Mouse (Mus musculus) ES-Bruce4 (cell line): Measurements from ENCODE around the gene Jak2. TPM values are rescaled to one million over a fixed set of nuclear protein-coding genes. Genes with fewer than 3 reads are reported as not detected.

Source experiments
- H3K27ac ChIP-seq: 2 replicates; pipeline ENCODE4 v1.5.1; 2012; ENCODE audit warnings: low read length, inconsistent platforms; ENCODE audit not compliant: insufficient read depth
- H3K27me3 ChIP-seq: 2 replicates; pipeline ENCODE4 v1.6.1; 2012; ENCODE audit warnings: mild to moderate bottlenecking, low read length, inconsistent platforms; ENCODE audit not compliant: control insufficient read depth, poor library complexity, insufficient read depth, severe bottlenecking
- H3K36me3 ChIP-seq: 2 replicates; pipeline ENCODE4 v1.6.1; 2012; ENCODE audit warnings: inconsistent platforms, mild to moderate bottlenecking, low read length, moderate library complexity; ENCODE audit not compliant: control insufficient read depth, poor library complexity, insufficient read depth, severe bottlenecking
- H3K4me1 ChIP-seq: one replicate; pipeline ENCODE4 v1.8.1; 2011; ENCODE audit warnings: low read length; ENCODE audit not compliant: control insufficient read depth, insufficient read depth
- H3K4me3 ChIP-seq: 2 replicates; pipeline ENCODE4 v1.5.1; 2011; ENCODE audit warnings: low read depth, mild to moderate bottlenecking, low read length
- H3K9ac ChIP-seq: 2 replicates; pipeline ENCODE4 v1.6.1; 2012; ENCODE audit warnings: low read depth, mild to moderate bottlenecking, inconsistent platforms; ENCODE audit not compliant: poor library complexity, severe bottlenecking
- H3K9me3 ChIP-seq: replicated peaks from 2 replicates; pipeline ENCODE4 v1.6.1; 2012; ENCODE audit warnings: mild to moderate bottlenecking, low read length, inconsistent platforms; ENCODE audit not compliant: control insufficient read depth, poor library complexity, insufficient read depth, severe bottlenecking
- CTCF ChIP-seq: IDR thresholded peaks from one replicate; pipeline ENCODE4 v1.8.1; 2011; ENCODE audit warnings: low read depth, low read length
- EP300 ChIP-seq: IDR thresholded peaks from 2 replicates; pipeline ENCODE4 v1.6.1; 2011; ENCODE audit warnings: low read depth, low read length; ENCODE audit not compliant: insufficient read depth
- POLR2A ChIP-seq: IDR thresholded peaks from one replicate; pipeline ENCODE4 v1.8.1; 2011; ENCODE audit warnings: low read length; ENCODE audit not compliant: insufficient read depth
- polyA plus RNA-seq: library from polyadenylated mRNA; stranded (reverse); fragments of >200 nt; gene quantifications from 2 replicates; pipeline ENCODE4 v1.2.4, GENCODE M21; 2011; ENCODE audit warnings: low read depth; ENCODE audit not compliant: missing spikeins, insufficient read depth, insufficient read length

The Jak2 gene
- polyA plus RNA-seq, 1 experiment, result 12.6 TPM

DNA sequence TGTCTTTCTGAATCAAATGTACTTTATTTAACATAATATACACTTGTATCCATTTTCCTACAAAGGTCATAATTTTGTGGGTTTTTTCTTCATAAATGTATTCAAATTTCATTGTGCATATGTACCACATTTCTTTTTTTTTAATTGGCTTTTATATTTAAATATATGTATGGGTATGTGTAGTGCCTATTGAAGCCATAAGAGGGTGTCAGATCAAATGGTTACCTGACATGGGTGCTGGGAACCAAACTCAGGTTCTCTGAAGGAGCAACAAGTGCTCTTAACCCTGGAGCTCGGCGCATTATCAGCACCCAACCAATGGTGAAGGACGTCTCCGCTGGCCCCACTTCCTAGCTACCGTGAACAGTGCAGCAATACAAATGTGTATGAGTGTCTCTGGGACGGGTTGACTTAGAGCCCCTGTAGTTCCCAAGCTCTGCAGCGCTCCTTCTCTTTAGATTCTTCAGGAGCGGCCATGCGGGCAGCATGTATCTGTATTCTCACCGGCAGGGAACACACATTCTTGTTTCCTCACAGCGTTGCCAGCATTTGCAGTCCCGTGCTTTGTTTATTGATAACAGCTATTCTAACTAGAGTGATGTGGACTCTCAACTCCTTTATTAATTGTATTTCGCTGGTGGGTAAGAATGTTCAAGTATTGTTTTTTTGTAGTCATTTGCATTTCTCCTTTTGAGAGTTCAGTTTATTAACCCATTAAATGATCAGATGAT, 75.4 kb downstream of the Jak2 start:
- Histone ChIP-seq H3K27ac (no peak overlapping the region), H3K9ac (no peak overlapping the region), H3K4me1 (no peaks in the 10 kb centered on the region), H3K9me3 (no peaks in the 10 kb centered on the region), H3K27me3 (no peaks in the 10 kb centered on the region), H3K36me3 (no peaks in the 10 kb centered on the region), H3K4me3 (no peak overlapping the region)
- TF ChIP-seq CTCF, result no peak
- TF ChIP-seq EP300, result no peak
- TF ChIP-seq POLR2A, result no peak

DNA sequence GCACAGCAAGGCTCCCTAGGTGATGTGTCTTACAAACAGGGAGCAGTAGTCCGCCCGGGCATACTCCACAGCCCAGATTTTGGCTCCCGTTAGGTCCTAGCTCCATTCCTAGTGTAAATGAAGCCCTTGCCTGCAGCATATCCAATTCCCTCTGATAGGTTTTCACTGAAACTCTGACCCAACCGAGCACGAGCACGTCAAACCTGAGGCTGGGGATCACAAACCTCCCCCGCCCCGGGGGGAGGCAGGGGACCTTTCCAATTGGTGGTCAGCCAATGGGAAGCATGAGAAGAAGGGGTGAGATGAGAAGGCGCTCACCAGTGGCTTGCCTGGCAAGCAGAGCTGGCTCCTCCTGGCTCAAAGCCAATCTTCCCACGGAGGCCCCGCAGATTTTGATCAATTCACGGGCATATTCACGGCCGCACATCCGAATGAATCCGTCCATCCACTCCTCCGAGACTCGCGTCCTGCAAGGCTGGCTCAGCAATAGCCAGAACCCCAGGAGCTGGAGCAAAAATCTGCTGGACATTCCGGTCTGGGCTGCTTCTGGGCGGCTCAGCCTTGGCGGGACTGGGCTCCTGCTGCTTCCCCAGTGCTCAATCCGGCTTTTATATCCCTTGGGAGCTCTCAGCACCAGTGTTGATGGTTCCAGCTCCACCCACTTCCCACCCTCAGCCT, 82.6 kb downstream of the Jak2 start, which contains the start of gene Rln1:
Gene Rln1, minus strand, starts transcription at position 603 of the 678 bp plus-strand sequence.
- Histone ChIP-seq H3K27me3 (no peaks in the 10 kb centered on the region), H3K36me3 (no peaks in the 10 kb centered on the region), H3K9ac (peak within 1 kb of the TSS; percentile 49), H3K4me3 (peak within 1 kb of the TSS; percentile 59), H3K4me1 (no peaks in the 10 kb centered on the region), H3K9me3 (no peaks in the 10 kb centered on the region), H3K27ac (no peak within 1 kb of the TSS)
- TF ChIP-seq CTCF, result no peak

DNA sequence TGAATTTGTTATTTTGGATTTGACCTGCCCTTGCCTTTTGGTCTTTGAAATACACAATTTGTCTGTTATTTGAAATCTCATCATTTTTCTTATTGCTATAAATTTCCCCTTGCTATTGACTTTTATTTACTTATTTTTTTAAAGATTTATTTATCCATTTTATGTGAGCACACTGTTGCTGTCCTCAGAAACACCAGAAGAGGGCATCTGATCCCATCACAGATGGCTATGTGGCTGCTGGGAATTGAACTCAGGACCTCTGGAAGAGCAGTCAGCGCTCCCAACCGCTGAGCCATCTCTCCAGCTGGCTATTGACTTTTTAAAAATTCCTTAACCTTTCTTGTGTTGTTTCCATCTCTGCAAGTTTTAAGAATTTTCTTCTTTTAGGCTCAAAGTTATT, 85.0 kb downstream of the Jak2 start:
- H3K27me3 ChIP-seq, result no peaks in the 10 kb centered on the region
- H3K4me3 ChIP-seq, result no peak overlapping the region
- TF ChIP-seq EP300 (no peak), CTCF (no peak), POLR2A (no peak)
- H3K4me1 ChIP-seq, result no peaks in the 10 kb centered on the region
- no peaks in the 10 kb centered on the region for H3K9me3 ChIP-seq
- H3K27ac ChIP-seq, result no peak overlapping the region
- H3K9ac ChIP-seq, result no peak overlapping the region
- H3K36me3 ChIP-seq, result no peaks in the 10 kb centered on the region

DNA sequence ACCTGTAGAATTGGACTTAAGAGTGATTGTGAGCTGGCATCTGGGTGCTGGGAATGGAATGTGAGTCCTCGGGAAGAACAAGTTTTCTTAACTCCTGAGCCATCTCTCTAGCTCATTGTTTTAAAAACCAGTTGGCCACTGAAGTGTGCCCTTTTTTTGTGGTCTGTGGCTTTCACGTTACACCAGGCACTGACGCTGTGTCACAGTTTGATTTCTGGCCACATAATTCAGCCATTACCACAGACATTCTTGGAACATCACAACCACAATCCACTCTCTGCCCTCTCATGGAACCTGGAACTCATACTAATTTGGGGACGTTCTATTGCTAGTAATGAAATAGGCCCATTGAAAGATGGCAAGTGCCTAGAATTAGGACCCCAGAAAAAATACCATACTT, 89.4 kb downstream of the Jak2 start:
- Histone ChIP-seq H3K36me3 (no peaks in the 10 kb centered on the region), H3K27me3 (no peaks in the 10 kb centered on the region), H3K27ac (no peak overlapping the region), H3K4me3 (no peak overlapping the region), H3K9ac (no peak overlapping the region), H3K9me3 (no peaks in the 10 kb centered on the region), H3K4me1 (no peaks in the 10 kb centered on the region)
- TF ChIP-seq POLR2A (no peak), CTCF (no peak), EP300 (no peak)

DNA sequence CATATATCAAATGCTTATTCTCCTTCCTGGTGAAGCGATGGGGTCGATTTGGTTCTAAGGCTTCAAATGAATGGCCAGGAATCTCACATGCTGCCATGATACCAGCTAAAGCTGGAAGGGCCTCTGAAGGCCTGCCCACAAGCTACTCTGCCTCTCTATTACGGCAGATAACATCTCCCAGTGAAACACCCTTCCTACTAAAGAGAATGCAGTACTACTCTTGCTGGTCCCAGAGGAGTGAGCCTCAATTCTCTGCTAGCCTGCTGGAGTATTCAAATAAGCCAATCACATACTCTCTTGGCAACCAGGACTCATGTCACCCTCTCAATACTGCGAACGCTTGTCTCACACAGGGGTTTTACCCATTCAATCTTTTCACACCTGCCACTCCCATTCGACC, 90.7 kb downstream of the Jak2 start:
- Histone ChIP-seq H3K4me1 (no peaks in the 10 kb centered on the region), H3K27ac (no peak overlapping the region), H3K9me3 (no peaks in the 10 kb centered on the region), H3K4me3 (no peak overlapping the region), H3K27me3 (no peaks in the 10 kb centered on the region), H3K36me3 (no peaks in the 10 kb centered on the region), H3K9ac (no peak overlapping the region)
- TF ChIP-seq CTCF (no peak), POLR2A (no peak), EP300 (no peak)

DNA sequence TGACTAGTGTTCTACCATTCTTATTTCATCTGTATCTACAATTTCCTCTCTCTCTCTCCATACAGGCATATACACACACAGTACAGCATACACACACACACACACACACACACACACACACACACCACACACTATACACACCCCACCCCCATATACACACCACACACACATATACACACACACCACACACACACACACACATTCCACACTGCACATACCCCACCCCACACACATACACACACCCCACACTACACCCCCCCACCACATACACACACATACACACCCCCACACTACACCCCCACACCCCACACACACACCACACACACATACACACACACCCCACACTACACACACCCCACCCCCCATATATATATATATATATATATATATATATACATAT, 93.2 kb downstream of the Jak2 start:
- no peaks in the 10 kb centered on the region for H3K27me3 ChIP-seq
- H3K36me3 ChIP-seq, result no peaks in the 10 kb centered on the region
- H3K9me3 ChIP-seq, result no peaks in the 10 kb centered on the region
- TF ChIP-seq CTCF (no peak), POLR2A (no peak), EP300 (no peak)
- H3K4me3 ChIP-seq, result no peak overlapping the region
- no peak overlapping the region for H3K27ac ChIP-seq
- H3K9ac ChIP-seq, result no peak overlapping the region
- no peaks in the 10 kb centered on the region for H3K4me1 ChIP-seq
